In the genomic region with DNA sequence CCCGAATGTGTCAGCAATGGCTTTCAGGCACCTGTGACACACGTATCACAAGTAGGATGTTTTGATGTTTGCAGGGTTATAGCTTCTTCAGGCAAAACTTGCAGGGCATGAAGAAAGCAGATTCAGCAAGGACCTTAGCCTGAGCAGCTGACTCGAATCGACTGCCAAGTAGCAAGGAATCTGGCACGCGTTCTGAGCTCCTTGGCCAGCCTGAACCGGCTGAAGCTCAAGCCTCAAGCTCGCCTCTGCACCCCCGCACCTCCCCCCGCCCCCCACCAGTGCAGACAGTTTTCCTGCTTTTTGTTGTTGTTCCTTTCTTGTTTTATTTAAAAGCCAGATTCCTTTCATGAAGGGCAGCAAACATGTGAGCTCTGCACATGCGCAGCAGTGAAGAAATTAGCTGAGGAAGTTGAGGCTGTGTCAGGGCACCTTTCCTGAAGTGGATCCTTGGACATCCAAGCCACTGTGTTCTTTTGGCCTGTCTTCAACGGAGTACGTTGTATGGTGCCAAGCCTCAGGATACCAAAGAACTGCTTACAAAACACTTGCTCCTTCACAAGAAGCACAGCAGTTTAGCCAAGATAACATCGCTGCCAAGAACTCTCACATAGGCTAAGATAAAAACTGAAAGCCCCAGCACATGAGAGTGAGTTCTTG, we compare ENCODE assay signal across 9 mouse cellular contexts. TPM values are rescaled to one million over a fixed set of nuclear protein-coding genes. Genes with fewer than 3 reads are reported as not detected.
DNase-seq lines count a peak whose midpoint lies in the region; ATAC-seq and TF ChIP-seq lines count a peak whose summit lies in the region.
"Had no signal": no experiment of that assay in that cellular context is flagged by ENCODE, and none has a peak within 500 bp of the region (broad histone marks: within the 10 kb centered on the region; RNA-seq: fewer than 3 reads in every experiment).

No protein-coding gene starts in this region.

- 61% methylated on average over 14 of the region's 14 CpGs for WGBS in forebrain, embryonic 14.5 days
- 82% methylated on average over 14 of the region's 14 CpGs for WGBS in forebrain, embryonic 12.5 days
- WGBS in lung, embryonic 14.5 days: 26% methylated on average over 14 of the region's 14 CpGs
- WGBS in stomach, embryonic 15.5 days: 46% methylated on average over 14 of the region's 14 CpGs

- H3K27ac ChIP-seq in forebrain, embryonic 14.5 days (ENCODE audit: low read depth, low read length): no peak overlapping the region
- no peak overlapping the region for H3K27ac ChIP-seq in forebrain, embryonic 12.5 days
- H3K27ac ChIP-seq in lung, embryonic 14.5 days (ENCODE audit: low read depth): peak overlapping the region; percentile 88
- peak overlapping the region; percentile 23; the same call in 1 of the 2 replicates for H3K27ac ChIP-seq in stomach, embryonic 15.5 days
- H3K27ac ChIP-seq: embryonic facial prominence, embryonic 15.5 days had no signal

- no peaks in the 10 kb centered on the region for H3K4me1 ChIP-seq in forebrain, embryonic 14.5 days (ENCODE audit: control insufficient read depth, insufficient read depth, low read length)
- H3K4me1 ChIP-seq in forebrain, embryonic 12.5 days: no peaks in the 10 kb centered on the region
- no peaks in the 10 kb centered on the region for H3K4me1 ChIP-seq in lung, embryonic 14.5 days (ENCODE audit: insufficient read depth)
- no peaks in the 10 kb centered on the region for H3K4me1 ChIP-seq in stomach, embryonic 15.5 days
- H3K4me1 ChIP-seq: embryonic facial prominence, embryonic 15.5 days had no signal

- H3K27me3 ChIP-seq in forebrain, embryonic 14.5 days (replicated peaks; ENCODE audit: control insufficient read depth, insufficient read depth, low read length): no peaks in the 10 kb centered on the region
- H3K27me3 ChIP-seq in forebrain, embryonic 12.5 days: no peaks in the 10 kb centered on the region
- no peaks in the 10 kb centered on the region for H3K27me3 ChIP-seq in lung, embryonic 14.5 days (ENCODE audit: insufficient read depth, low read length)
- no peaks in the 10 kb centered on the region for H3K27me3 ChIP-seq in stomach, embryonic 15.5 days (replicated peaks)
- H3K27me3 ChIP-seq: embryonic facial prominence, embryonic 15.5 days had no signal

- H3K4me3 ChIP-seq in forebrain, embryonic 14.5 days (ENCODE audit: low read depth, low read length): no peak overlapping the region
- no peak overlapping the region for H3K4me3 ChIP-seq in forebrain, embryonic 12.5 days (replicated peaks)
- no peak overlapping the region for H3K4me3 ChIP-seq in lung, embryonic 14.5 days (ENCODE audit: low read depth, low read length)
- no peak overlapping the region for H3K4me3 ChIP-seq in stomach, embryonic 15.5 days (replicated peaks)
- H3K4me3 ChIP-seq: embryonic facial prominence, embryonic 15.5 days had no signal

- H3K9me3 ChIP-seq in forebrain, embryonic 14.5 days (replicated peaks; ENCODE audit: control insufficient read depth, low read length): no peaks in the 10 kb centered on the region
- H3K9me3 ChIP-seq in forebrain, embryonic 12.5 days: no peaks in the 10 kb centered on the region
- no peaks in the 10 kb centered on the region for H3K9me3 ChIP-seq in lung, embryonic 14.5 days (ENCODE audit: low read depth, low read length)
- no peaks in the 10 kb centered on the region for H3K9me3 ChIP-seq in stomach, embryonic 15.5 days
- H3K9me3 ChIP-seq: embryonic facial prominence, embryonic 15.5 days had no signal

- peak; percentile 66 for DNase-seq in forebrain, embryonic 14.5 days (ENCODE audit: low spot score)
- peak; percentile 68 for DNase-seq in cerebellum, adult 9-11 months
- DNase-seq in heart, adult 9 months (ENCODE audit: low spot score in 2 of 2): peak; percentile 62 to 78
- DNase-seq in kidney, postnatal 25 days: peak; percentile 88 to 95
- DNase-seq in lung, embryonic 14.5 days: peak; percentile 96

- H3K36me3 ChIP-seq in forebrain, embryonic 14.5 days (ENCODE audit: control insufficient read depth, insufficient read depth, low read length): no peaks in the 10 kb centered on the region
- H3K36me3 ChIP-seq in forebrain, embryonic 12.5 days (replicated peaks): no peaks in the 10 kb centered on the region
- H3K36me3 ChIP-seq in lung, embryonic 14.5 days (ENCODE audit: insufficient read depth): no peaks in the 10 kb centered on the region
- H3K36me3 ChIP-seq in stomach, embryonic 15.5 days: no peaks in the 10 kb centered on the region
- H3K36me3 ChIP-seq: embryonic facial prominence, embryonic 15.5 days had no signal

- TF ChIP-seq CTCF in lung, embryonic 14.5 days (IDR thresholded peaks at IDR 0.05; ENCODE audit: low read depth): no peak

- peak; percentile 78; the same call in 1 of the 2 replicates for ATAC-seq in forebrain, embryonic 14.5 days
- no peak for ATAC-seq in forebrain, embryonic 12.5 days (ENCODE audit: low FRiP score)
- peak; percentile 99 for ATAC-seq in lung, embryonic 14.5 days (ENCODE audit: insufficient read depth)
- ATAC-seq in stomach, embryonic 15.5 days (ENCODE audit: insufficient read depth, low FRiP score, low read depth): peak; percentile 75
- ATAC-seq in activated CD4-positive, CD25-positive, alpha-beta regulatory T cell, adult 4 months: no peak

- no peak overlapping the region for H3K4me2 ChIP-seq in forebrain, embryonic 14.5 days (ENCODE audit: low read length)
- H3K4me2 ChIP-seq in forebrain, embryonic 12.5 days: no peak overlapping the region
- H3K4me2 ChIP-seq in lung, embryonic 14.5 days: peak overlapping the region; percentile 40
- H3K4me2 ChIP-seq in stomach, embryonic 15.5 days: no peak overlapping the region
- H3K4me2 ChIP-seq: embryonic facial prominence, embryonic 15.5 days had no signal

- H3K9ac ChIP-seq in forebrain, embryonic 14.5 days (ENCODE audit: low read length): no peak overlapping the region
- no peak overlapping the region for H3K9ac ChIP-seq in forebrain, embryonic 12.5 days
- H3K9ac ChIP-seq in lung, embryonic 14.5 days: no peak overlapping the region
- H3K9ac ChIP-seq in stomach, embryonic 15.5 days: no peak overlapping the region
- H3K9ac ChIP-seq: embryonic facial prominence, embryonic 15.5 days had no signal

RNA-seq across cellular contexts. Expression of a gene that starts 46.3 kb away (rescaled TPM):
- polyA plus RNA-seq in forebrain, embryonic 14.5 days (2014; fragmentation: Nextera tagmentation; extraction: Ambion mirVana): 1.2 and 2.0 TPM in 2 replicates
- 0.33 and 0.45 TPM in 2 replicates for polyA plus RNA-seq in forebrain, embryonic 12.5 days (2016; fragmentation: Nextera tagmentation; extraction: Ambion mirVana)
- polyA plus RNA-seq in lung, embryonic 14.5 days (2014; fragmentation: Nextera tagmentation; extraction: Ambion mirVana): 0.09 and 0.11 TPM in 2 replicates
- 0.06 and 0.15 TPM in 2 replicates for polyA plus RNA-seq in stomach, embryonic 15.5 days (2015; fragmentation: Nextera tagmentation; extraction: Ambion mirVana)
- not detected for polyA plus RNA-seq in activated CD4-positive, CD25-positive, alpha-beta regulatory T cell, adult 4 months (2017; shearing (Covaris generic))

Comparison
In these comparisons a context has a peak if more than half of its experiments do, and no peak if none do; other contexts are left out.
1. ATAC-seq: peak in forebrain, embryonic 14.5 days (single experiment), lung, embryonic 14.5 days (single experiment) and stomach, embryonic 15.5 days (single experiment); none in forebrain, embryonic 12.5 days (single experiment) and activated CD4-positive, CD25-positive, alpha-beta regulatory T cell, adult 4 months (single experiment).
2. H3K27ac ChIP-seq: peak in lung, embryonic 14.5 days (single experiment) and stomach, embryonic 15.5 days (single experiment); none in forebrain, embryonic 14.5 days (single experiment) and forebrain, embryonic 12.5 days (single experiment).
3. Peak in every context shown above with its lines, with median percentiles within 50 percentile points of each other: DNase-seq.